Mouse (Mus musculus): ENCODE measurements around the gene A830005F24Rik.

- TF ChIP-seq POLR2A (IDR thresholded peaks at IDR 0.05; ENCODE audit: borderline replicate concordance, extremely low read depth, low read depth, low read length) (no peak), CTCF (IDR thresholded peaks at IDR 0.05; ENCODE audit: insufficient read depth, low read length) (no peak)
Observed at GRCm38 (mm10) chr13:48561481-48561880, 48.1 kb downstream of the A830005F24Rik start.
